Mouse (Mus musculus) CH12.LX (cell line): ENCODE results near the gene Cped1. TPM values are rescaled to one million over a fixed set of nuclear protein-coding genes. Genes with fewer than 3 reads are reported as not detected.
A peak's percentile ranks its signal among the peaks of the same experiment; 100 is the strongest.

Experiments used
- DNase-seq: peaks from one replicate; pipeline ENCODE4 v3.0.0-alpha.2; 2013; ENCODE audit errors: extremely low read depth
- H3K27ac ChIP-seq: 2 replicates; pipeline ENCODE4 v1.5.1; 2012; ENCODE audit warnings: low read depth, mild to moderate bottlenecking, control low read depth, moderate library complexity; ENCODE audit not compliant: insufficient read depth
- H3K27me3 ChIP-seq: replicated peaks from 2 replicates; pipeline ENCODE3; 2012; ENCODE audit warnings: inconsistent platforms
- H3K36me3 ChIP-seq, 2 experiments: replicated peaks in 1 of 2; 2 replicates each; pipeline versions ENCODE3 to v1.6.1; 2012; ENCODE audit warnings: inconsistent platforms in 1 of 2, low read length in 1 of 2, mild to moderate bottlenecking in 1 of 2, mixed read lengths in 1 of 2, moderate library complexity in 1 of 2; ENCODE audit not compliant: control insufficient read depth in 1 of 2, insufficient read depth in 1 of 2
- H3K4me1 ChIP-seq, 2 experiments: 2 replicates each; pipeline ENCODE4 v1.6.1; 2012; ENCODE audit warnings: inconsistent platforms in 1 of 2, moderate library complexity in 1 of 2; ENCODE audit not compliant: insufficient read depth in 2 of 2, control insufficient read depth in 1 of 2
- H3K4me2 ChIP-seq: 2 replicates; pipeline ENCODE4 v1.6.1; 2012; ENCODE audit warnings: low read depth, mild to moderate bottlenecking, control low read depth; ENCODE audit not compliant: poor library complexity, insufficient read depth, severe bottlenecking
- H3K4me3 ChIP-seq, 3 experiments: fragments of 150-350 bp in 1 of 3; sonication (generic) in 1 of 3; replicated peaks in 1 of 3; 2 replicates each; pipeline versions ENCODE3 to v1.5.1; 2011 to 2012; ENCODE audit warnings: low read depth in 2 of 3, low read length in 2 of 3, mild to moderate bottlenecking in 2 of 3, moderate library complexity in 2 of 3, control low read depth in 1 of 3, improper control_type of control experiment in 1 of 3, inconsistent platforms in 1 of 3, mixed read lengths in 1 of 3; ENCODE audit not compliant: poor library complexity in 1 of 3
- H3K79me2 ChIP-seq: replicated peaks from 2 replicates; pipeline ENCODE4 v1.6.1; 2012; ENCODE audit warnings: mild to moderate bottlenecking, moderate library complexity; ENCODE audit not compliant: control insufficient read depth, poor library complexity, insufficient read depth, severe bottlenecking; ENCODE audit errors: extremely low read depth
- H3K9ac ChIP-seq: 2 replicates; pipeline ENCODE4 v1.6.1; 2012; ENCODE audit warnings: low read depth, mild to moderate bottlenecking, control low read depth, moderate library complexity; ENCODE audit not compliant: insufficient read depth
- H3K9me3 ChIP-seq: replicated peaks from 2 replicates; pipeline ENCODE3; 2012; ENCODE audit warnings: low read length, inconsistent platforms, mixed read lengths
- BHLHE40 ChIP-seq: IDR thresholded peaks from 2 replicates; pipeline ENCODE4 v1.6.1; 2011; ENCODE audit warnings: mild to moderate bottlenecking, low read depth, low read length, improper control_type of control experiment
- CTCF ChIP-seq, 2 experiments: IDR thresholded peaks in 1 of 2; conservative IDR thresholded peaks in 1 of 2; 2 replicates each; pipeline ENCODE4 v1.5.1; 2011 to 2012; ENCODE audit warnings: low read depth in 2 of 2, low read length in 2 of 2, improper control_type of control experiment in 1 of 2, inconsistent platforms in 1 of 2, mild to moderate bottlenecking in 1 of 2, moderate library complexity in 1 of 2
- ELF1 ChIP-seq: IDR thresholded peaks from 2 replicates; pipeline ENCODE4 v1.6.1; 2014; ENCODE audit warnings: low read depth, mild to moderate bottlenecking, inconsistent platforms, low read length, improper control_type of control experiment
- ETS1 ChIP-seq: conservative IDR thresholded peaks from 2 replicates; pipeline ENCODE4 v1.6.1; 2012; ENCODE audit warnings: low read depth, mild to moderate bottlenecking, inconsistent platforms, low read length, improper control_type of control experiment, moderate library complexity
- IRF4 ChIP-seq: IDR thresholded peaks from 2 replicates; pipeline ENCODE4 v1.6.1; 2014; ENCODE audit warnings: low read depth, mild to moderate bottlenecking, inconsistent platforms, low read length, improper control_type of control experiment
- JUN ChIP-seq: IDR thresholded peaks from 2 replicates; pipeline ENCODE4 v1.6.1; 2011; ENCODE audit warnings: low read depth, mild to moderate bottlenecking, low read length, improper control_type of control experiment, moderate library complexity; ENCODE audit not compliant: insufficient read depth
- MAFK ChIP-seq: IDR thresholded peaks from 2 replicates; pipeline ENCODE4 v1.6.1; 2011; ENCODE audit warnings: low read length, improper control_type of control experiment; ENCODE audit not compliant: insufficient replicate concordance
- NELFE ChIP-seq: IDR thresholded peaks from 2 replicates; pipeline ENCODE4 v1.6.1; 2011; ENCODE audit warnings: low read depth, low read length, improper control_type of control experiment
- NRF1 ChIP-seq: IDR thresholded peaks from 2 replicates; pipeline ENCODE4 v1.6.1; 2014; ENCODE audit warnings: low read depth, mild to moderate bottlenecking, inconsistent platforms, low read length, improper control_type of control experiment, moderate library complexity
- PAX5 ChIP-seq: IDR thresholded peaks from 2 replicates; pipeline ENCODE4 v1.6.1; 2012; ENCODE audit warnings: low read length, inconsistent platforms, mixed read lengths
- RCOR1 ChIP-seq: conservative IDR thresholded peaks from 2 replicates; pipeline ENCODE4 v1.6.1; 2012; ENCODE audit warnings: low read depth, mild to moderate bottlenecking, inconsistent platforms, low read length, improper control_type of control experiment
- TCF12 ChIP-seq: IDR thresholded peaks from 2 replicates; pipeline ENCODE4 v1.6.1; 2014; ENCODE audit warnings: low read depth, mild to moderate bottlenecking, inconsistent platforms, low read length, improper control_type of control experiment
- USF1 ChIP-seq: IDR thresholded peaks from 2 replicates; pipeline ENCODE4 v1.6.1; 2014; ENCODE audit warnings: low read depth, mild to moderate bottlenecking, inconsistent platforms, low read length, improper control_type of control experiment
- ZC3H11A ChIP-seq: IDR thresholded peaks from 2 replicates; pipeline ENCODE4 v1.6.1; 2012; ENCODE audit warnings: low read depth, mild to moderate bottlenecking, inconsistent platforms, low read length, improper control_type of control experiment
- ZKSCAN1 ChIP-seq: IDR thresholded peaks from 2 replicates; pipeline ENCODE4 v1.6.1; 2012; ENCODE audit warnings: low read depth, inconsistent platforms, low read length, improper control_type of control experiment, borderline replicate concordance
- ZMIZ1 ChIP-seq: IDR thresholded peaks from 2 replicates; pipeline ENCODE4 v1.6.1; 2012; ENCODE audit warnings: low read depth, mild to moderate bottlenecking, inconsistent platforms, low read length, improper control_type of control experiment
- dilution Hi-C: fragments of 300-500 bp; cut with MboI; formaldehyde crosslinking; loops from 2 replicates; pipeline ENCODE4 v1.14.3; 2020; ENCODE audit warnings: low sequenced_read_pairs; ENCODE audit not compliant: extremely low pct_unique_long_range_greater_than_20kb, extremely low pct_ligation_motif_present
- in situ Hi-C: fragments of 300-500 bp; cut with MboI; formaldehyde crosslinking; loops from 3 replicates; pipeline ENCODE4 v1.14.3; 2019; ENCODE audit warnings: low sequenced_read_pairs, low pct_ligation_motif_present, low pct_unique_long_range_greater_than_20kb, mixed read lengths
- polyA plus RNA-seq: library from polyadenylated mRNA; unstranded; fragments of >175 nt; gene quantifications from 2 replicates; pipeline ENCODE4 v1.2.1, GENCODE M21; 2012; ENCODE audit warnings: low read depth; ENCODE audit not compliant: insufficient read length
- total RNA-seq, 2 experiments: library from RNA; depleted of rRNA; stranded (reverse); fragments of 300-350 nt in 1 of 2; fragments of >200 nt in 1 of 2; gene quantifications; 2 replicates each; pipeline ENCODE4 v1.2.3; 2012 to 2014

Gene Cped1
- total and polyA plus RNA-seq, 3 experiments, result 0.51 to 6.8 (median 1.1) TPM

- dilution Hi-C loops, result no loop called here
- Histone ChIP-seq H3K4me1 (peaks cover 0 to 5% of the 10 kb centered on the region in 2 experiments; a peak in 1 of 4 replicates), H3K4me3 (no peak overlapping the region), H3K27ac (no peak overlapping the region), H3K9me3 (no peaks in the 10 kb centered on the region), H3K79me2 (no peaks in the 10 kb centered on the region), H3K27me3 (no peaks in the 10 kb centered on the region), H3K36me3 (no peaks in the 10 kb centered on the region), H3K4me2 (no peak overlapping the region), H3K9ac (no peak overlapping the region)
- no peak for DNase-seq
- TF ChIP-seq RCOR1 (no peak), ZMIZ1 (no peak), USF1 (no peak), JUN (no peak), BHLHE40 (no peak), ELF1 (no peak), ETS1 (no peak), ZC3H11A (no peak), NELFE (no peak), TCF12 (no peak), IRF4 (no peak), ZKSCAN1 (no peak)
- in situ Hi-C loops, result no loop called here
Observed at GRCm38 (mm10) chr6:22064341-22064740, 78.6 kb downstream of the Cped1 start.

GRCm38 (mm10) chr6:22070603-22071322, 85.0 kb downstream of the Cped1 start:
- Histone ChIP-seq H3K27me3 (no peaks in the 10 kb centered on the region), H3K79me2 (no peaks in the 10 kb centered on the region), H3K9me3 (no peaks in the 10 kb centered on the region), H3K4me1 (peaks cover 5 to 7% of the 10 kb centered on the region in 2 experiments; a peak in 3 of 4 replicates), H3K4me3 (no peak overlapping the region), H3K36me3 (no peaks in the 10 kb centered on the region), H3K9ac (no peak overlapping the region), H3K4me2 (peak overlapping the region; percentile 74), H3K27ac (no peak overlapping the region)
- no peak for DNase-seq
- TF ChIP-seq PAX5 (no peak), MAFK (no peak), ZC3H11A (no peak), NRF1 (no peak), CTCF (conservative IDR thresholded peaks at IDR 0.05 in 1 of 2, IDR thresholded peaks at IDR 0.05 in 1 of 2; ENCODE audit: low read depth in 2 of 2, low read length in 2 of 2) (no peak), USF1 (no peak)
- in situ Hi-C loops (loop anchor here (5.0 to 10.0 kb wide), 2 partner anchors 83 to 276 kb away; partner anchors contain the start of gene Cped1), dilution Hi-C loops (no loop called here)
